9 mouse cellular contexts compared by ENCODE assay signal in genomic region chr4:150937293-150938062, GRCm38 (mm10). TPM values are rescaled to one million over a fixed set of nuclear protein-coding genes. Genes with fewer than 3 reads are reported as not detected.
A peak's percentile ranks its signal among the peaks of the same experiment; 100 is the strongest.
DNase-seq lines count a peak whose midpoint lies in the region; ATAC-seq lines count a peak whose summit lies in the region.
"Had no signal": no experiment of that assay in that cellular context is flagged by ENCODE, and none has a peak within 500 bp of the region (broad histone marks: within the 10 kb centered on the region; RNA-seq: fewer than 3 reads in every experiment).

No protein-coding gene starts in this region.

- H3K9me3 ChIP-seq in intestine, embryonic 14.5 days (ENCODE audit: control insufficient read depth, low read length) = no peaks in the 10 kb centered on the region
- H3K9me3 ChIP-seq in intestine, embryonic 16.5 days (ENCODE audit: control insufficient read depth, low read length) = no peaks in the 10 kb centered on the region
- no peaks in the 10 kb centered on the region for H3K9me3 ChIP-seq in limb, embryonic 13.5 days

- no peak for ATAC-seq in intestine, embryonic 14.5 days (replicated peaks; ENCODE audit: low FRiP score, low TSS enrichment, low read depth)
- ATAC-seq in intestine, embryonic 16.5 days = no peak
- no peak for ATAC-seq in limb, embryonic 13.5 days (ENCODE audit: low FRiP score, low read depth)

- H3K4me2 ChIP-seq in intestine, embryonic 14.5 days (ENCODE audit: low read length) = 0 out of 2 replicates have a peak overlapping the region, but pooled peaks have one; percentile 9
- no peak overlapping the region for H3K4me2 ChIP-seq in intestine, embryonic 16.5 days (ENCODE audit: low read depth, low read length)
- peak overlapping the region; percentile 15 for H3K4me2 ChIP-seq in limb, embryonic 13.5 days (replicated peaks)

- no peaks in the 10 kb centered on the region for H3K4me1 ChIP-seq in intestine, embryonic 14.5 days (replicated peaks; ENCODE audit: control insufficient read depth, insufficient read depth, low read length)
- no peaks in the 10 kb centered on the region for H3K4me1 ChIP-seq in intestine, embryonic 16.5 days (ENCODE audit: control insufficient read depth, insufficient read depth, low read length)
- H3K4me1 ChIP-seq in limb, embryonic 13.5 days = no peaks in the 10 kb centered on the region

- no peak overlapping the region for H3K4me3 ChIP-seq in intestine, embryonic 14.5 days (ENCODE audit: low read depth, low read length)
- no peak overlapping the region for H3K4me3 ChIP-seq in intestine, embryonic 16.5 days (ENCODE audit: low read length)
- H3K4me3 ChIP-seq in limb, embryonic 13.5 days = no peak overlapping the region

- no peaks in the 10 kb centered on the region for H3K36me3 ChIP-seq in intestine, embryonic 14.5 days (ENCODE audit: control insufficient read depth, insufficient read depth, low read length)
- H3K36me3 ChIP-seq in intestine, embryonic 16.5 days (ENCODE audit: control insufficient read depth, insufficient read depth, low read length) = no peaks in the 10 kb centered on the region
- no peaks in the 10 kb centered on the region for H3K36me3 ChIP-seq in limb, embryonic 13.5 days

- no peak overlapping the region for H3K9ac ChIP-seq in intestine, embryonic 14.5 days (ENCODE audit: low read length)
- no peak overlapping the region for H3K9ac ChIP-seq in intestine, embryonic 16.5 days (ENCODE audit: low read depth, low read length)
- H3K9ac ChIP-seq in limb, embryonic 13.5 days = no peak overlapping the region

- intact Hi-C loops in heart, postnatal 14 days (cut with DNase I) = no loop called here

- 0 out of 2 replicates have a peak, but pooled peaks cover 2% of the 10 kb centered on the region for H3K27me3 ChIP-seq in intestine, embryonic 14.5 days (replicated peaks; ENCODE audit: control insufficient read depth, insufficient read depth, low read length)
- no peaks in the 10 kb centered on the region for H3K27me3 ChIP-seq in intestine, embryonic 16.5 days (replicated peaks; ENCODE audit: control insufficient read depth, insufficient read depth, low read length)
- H3K27me3 ChIP-seq in limb, embryonic 13.5 days = no peaks in the 10 kb centered on the region

- no peak for DNase-seq in intestine, embryonic 14.5 days (ENCODE audit: low spot score)
- peak; percentile 77 for DNase-seq in CD4-positive, CD25-positive, alpha-beta regulatory T cell, adult 2 months (ENCODE audit: low read depth, low spot score)
- DNase-seq in adrenal gland, postnatal 25 days = peak; percentile 51
- peak; percentile 30 to 39 for DNase-seq in heart, postnatal 14 days
- DNase-seq in ovary, adult 18-20 months (ENCODE audit: low spot score) = no peak
- DNase-seq in spleen, postnatal 4 days (ENCODE audit: low spot score in 2 of 2) = no peak

- no peak overlapping the region for H3K27ac ChIP-seq in intestine, embryonic 14.5 days (ENCODE audit: low read depth)
- H3K27ac ChIP-seq in intestine, embryonic 16.5 days (ENCODE audit: low read length) = no peak overlapping the region
- H3K27ac ChIP-seq in limb, embryonic 13.5 days = no peak overlapping the region
- H3K27ac ChIP-seq: kidney, postnatal 0 days had no signal

- 81% methylated on average over 16 of the region's 16 CpGs for WGBS in intestine, embryonic 14.5 days
- 80% methylated on average over 16 of the region's 16 CpGs for WGBS in intestine, embryonic 16.5 days
- 73% methylated on average over 16 of the region's 16 CpGs for WGBS in limb, embryonic 13.5 days

RNA-seq across cellular contexts. Expression of gene Tnfrsf9, which starts 23.1 kb away (rescaled TPM):
- 1.3 and 1.4 TPM in 2 replicates for polyA plus RNA-seq in intestine, embryonic 14.5 days (2014; fragmentation: Nextera tagmentation; extraction: Ambion mirVana)
- 2.4 and 2.5 TPM in 2 replicates for polyA plus RNA-seq in intestine, embryonic 16.5 days (2015; fragmentation: Nextera tagmentation; extraction: Ambion mirVana)
- total RNA-seq in adrenal gland, postnatal 25 days (2021) = 0.15 TPM in 1 of 2 replicates, not detected in the other
- total RNA-seq in heart, postnatal 14 days (2021) = under 1 TPM; 0.29 to 0.45 TPM
- 0.40 and 0.51 TPM in 2 replicates for polyA plus RNA-seq in limb, embryonic 13.5 days (2015; fragmentation: Nextera tagmentation; extraction: Ambion mirVana)

RNA-seq across cellular contexts. Expression of gene Park7, which starts 23.2 kb away (rescaled TPM):
- 482 and 487 TPM in 2 replicates for polyA plus RNA-seq in intestine, embryonic 14.5 days (2014; fragmentation: Nextera tagmentation; extraction: Ambion mirVana)
- polyA plus RNA-seq in intestine, embryonic 16.5 days (2015; fragmentation: Nextera tagmentation; extraction: Ambion mirVana) = 390 and 416 TPM in 2 replicates
- total RNA-seq in adrenal gland, postnatal 25 days (2021) = 284 and 290 TPM in 2 replicates
- 100 to 1,000 TPM; 200 to 218 TPM for total RNA-seq in heart, postnatal 14 days (2021)
- polyA plus RNA-seq in limb, embryonic 13.5 days (2015; fragmentation: Nextera tagmentation; extraction: Ambion mirVana) = 411 and 442 TPM in 2 replicates

RNA-seq across cellular contexts. Expression of gene Uts2, which starts 59.4 kb away (rescaled TPM):
- not detected in 2 replicates for polyA plus RNA-seq in intestine, embryonic 14.5 days (2014; fragmentation: Nextera tagmentation; extraction: Ambion mirVana)
- polyA plus RNA-seq in intestine, embryonic 16.5 days (2015; fragmentation: Nextera tagmentation; extraction: Ambion mirVana) = not detected in 2 replicates
- not detected in 2 replicates for total RNA-seq in adrenal gland, postnatal 25 days (2021)
- not detected for total RNA-seq in heart, postnatal 14 days (2021)
- polyA plus RNA-seq in limb, embryonic 13.5 days (2015; fragmentation: Nextera tagmentation; extraction: Ambion mirVana) = not detected in 2 replicates
- polyA plus RNA-seq: kidney, postnatal 0 days had no signal

Comparison
In these comparisons a context has a peak if more than half of its experiments do, and no peak if none do; other contexts are left out.
1. DNase-seq: peak in CD4-positive, CD25-positive, alpha-beta regulatory T cell, adult 2 months (single experiment), adrenal gland, postnatal 25 days (single experiment) and heart, postnatal 14 days (2 of 2); none in intestine, embryonic 14.5 days (single experiment), ovary, adult 18-20 months (single experiment) and spleen, postnatal 4 days (0 of 2).